Mouse (Mus musculus) lung, embryonic 16.5 days (tissue): Measurements from ENCODE around the gene Cfap58. TPM values are rescaled to one million over a fixed set of nuclear protein-coding genes. Genes with fewer than 3 reads are reported as not detected.

Source experiments
- ATAC-seq: fragments of 200-750 bp; cut with Nextera tagmentation; 2 replicates; pipeline ENCODE4 v1.8.0; 2017; ENCODE audit warnings: low read depth, mild to moderate bottlenecking, moderate library complexity
- H3K27ac ChIP-seq: fragments of 300-500 bp; sonication (generic); 2 replicates; pipeline ENCODE4 v1.5.1; 2014; ENCODE audit warnings: mild to moderate bottlenecking, control low read depth, low read length
- H3K27me3 ChIP-seq: fragments of 300-500 bp; sonication (generic); 2 replicates; pipeline ENCODE4 v1.6.1; 2014; ENCODE audit warnings: low read depth, low read length, mixed read lengths; ENCODE audit not compliant: control insufficient read depth, insufficient read depth
- H3K36me3 ChIP-seq: fragments of 300-500 bp; sonication (generic); 2 replicates; pipeline ENCODE4 v1.6.1; 2014; ENCODE audit warnings: low read length; ENCODE audit not compliant: control insufficient read depth, insufficient read depth
- H3K4me1 ChIP-seq: fragments of 300-500 bp; sonication (generic); replicated peaks from 2 replicates; pipeline ENCODE4 v1.6.1; 2014; ENCODE audit warnings: low read length, mixed read lengths; ENCODE audit not compliant: control insufficient read depth, insufficient read depth
- H3K4me2 ChIP-seq: fragments of 300-500 bp; sonication (generic); 2 replicates; pipeline ENCODE4 v1.6.1; 2014; ENCODE audit warnings: low read depth, low read length, control low read depth
- H3K4me3 ChIP-seq: fragments of 300-500 bp; sonication (generic); 2 replicates; pipeline ENCODE4 v1.5.1; 2014; ENCODE audit warnings: mild to moderate bottlenecking, low read length, control low read depth
- H3K9ac ChIP-seq: fragments of 300-500 bp; sonication (generic); 2 replicates; pipeline ENCODE4 v1.6.1; 2014; ENCODE audit warnings: low read length, control low read depth
- H3K9me3 ChIP-seq: fragments of 300-500 bp; sonication (generic); 2 replicates; pipeline ENCODE4 v1.6.1; 2016; ENCODE audit warnings: low read length; ENCODE audit not compliant: control insufficient read depth
- WGBS: fragments of 180-500 bp; shearing (Covaris S2); extraction: QIAGEN DNeasy Blood & Tissue Kit; methylation state at CpG from one replicate; pipeline ENCODE4 v1.1.7; 2014; 5-methylcytosine and 5-hydroxymethylcytosine counted together
- microRNA-seq: library from miRNA; unstranded; fragments of <30 nt; microRNA quantifications from one replicate; pipeline ENCODE4, GENCODE M21; 2016
- polyA plus RNA-seq: library from polyadenylated mRNA; unstranded; fragments of >200 nt; fragmentation: Nextera tagmentation; extraction: Ambion mirVana; gene quantifications from 2 replicates; pipeline ENCODE4 v1.2.1, GENCODE M21; 2015

The Cfap58 gene
- polyA plus RNA-seq, 1 experiment from 2014 or later, result 0.53 TPM

- ATAC-seq, result peak; percentile 93
- 48% methylated on average over 3 of the region's 3 CpGs for WGBS
These were observed 142.2 kb downstream of the Cfap58 start for GRCm38 (mm10) chr19:48079718-48080117.

DNA sequence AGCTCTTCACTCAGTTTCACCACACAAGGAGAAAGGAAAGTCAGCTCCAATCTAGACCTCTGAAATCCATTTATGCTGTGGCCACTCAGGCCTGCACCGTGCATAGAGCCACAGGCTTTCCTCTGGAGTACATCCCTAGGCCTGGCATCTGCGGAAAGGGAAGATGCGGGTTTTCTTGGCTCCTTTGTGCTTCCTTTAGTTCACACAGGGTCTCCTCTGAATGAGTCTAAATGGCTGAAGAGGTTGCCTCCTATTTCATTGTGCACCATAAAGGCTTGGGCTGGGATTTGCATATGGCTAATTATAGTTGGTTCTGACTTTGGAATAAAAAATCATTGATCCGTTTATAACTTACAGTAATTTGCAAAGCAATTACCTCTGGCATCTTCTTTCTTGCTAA, 144.0 kb downstream of the Cfap58 start:
- no peak overlapping the region for H3K4me2 ChIP-seq
- H3K9ac ChIP-seq, result no peak overlapping the region
- H3K27me3 ChIP-seq, result no peaks in the 10 kb centered on the region
- H3K4me1 ChIP-seq, result no peaks in the 10 kb centered on the region; the same call in none of the 2 replicates
- no peak overlapping the region for H3K27ac ChIP-seq
- no peak overlapping the region for H3K4me3 ChIP-seq
- H3K9me3 ChIP-seq, result no peaks in the 10 kb centered on the region
- ATAC-seq, result no peak
- WGBS, result 93% methylated on average over 4 of the region's 4 CpGs
- no peaks in the 10 kb centered on the region for H3K36me3 ChIP-seq

More at GRCm38 (mm10) chr19:48079718-48080117, 142.2 kb downstream of the Cfap58 start:
- H3K27ac ChIP-seq, result no peak overlapping the region
- H3K4me1 ChIP-seq, result no peaks in the 10 kb centered on the region; the same call in none of the 2 replicates
- no peak overlapping the region for H3K4me2 ChIP-seq
- H3K27me3 ChIP-seq, result no peaks in the 10 kb centered on the region
- no peak overlapping the region for H3K9ac ChIP-seq
- H3K36me3 ChIP-seq, result no peaks in the 10 kb centered on the region
- no peaks in the 10 kb centered on the region for H3K9me3 ChIP-seq
- no peak overlapping the region for H3K4me3 ChIP-seq

Small RNA genes within 50 kb of the gene (microRNA-seq; reads per million reads assigned to microRNA genes)
- not detected for gene Gm22240

Other genes starting within 250 kb of the Cfap58 start
- 2.2 and 3.3 TPM in 2 replicates for gene Col17a1, start 245.6 kb upstream of the Cfap58 start, polyA plus RNA-seq
- gene Sfr1, start 206.0 kb upstream of the Cfap58 start, polyA plus RNA-seq, result 225 and 236 TPM in 2 replicates
- gene Gsto1, start 82.7 kb upstream of the Cfap58 start, polyA plus RNA-seq, result 93.9 and 105 TPM in 2 replicates
- 1.2 and 1.3 TPM in 2 replicates for gene Gsto2, start 72.1 kb upstream of the Cfap58 start, polyA plus RNA-seq
- 1.7 and 2.6 TPM in 2 replicates for gene Cfap43, start 18.4 kb upstream of the Cfap58 start, polyA plus RNA-seq
- 16.2 and 16.9 TPM in 2 replicates for gene Itprip, start 18.4 kb upstream of the Cfap58 start, polyA plus RNA-seq